Mouse (Mus musculus) granulocyte monocyte progenitor cell, adult 5-6 weeks (primary cell): ENCODE results near the gene Vamp5. TPM values are rescaled to one million over a fixed set of nuclear protein-coding genes. Genes with fewer than 3 reads are reported as not detected.
A peak's percentile ranks its signal among the peaks of the same experiment; 100 is the strongest.

Source experiments
- ATAC-seq: replicated peaks from 2 replicates; pipeline ENCODE4 v1.8.0; 2016; ENCODE audit warnings: mild to moderate bottlenecking, moderate TSS enrichment, inconsistent platforms; ENCODE audit not compliant: poor library complexity, severe bottlenecking
- total RNA-seq, 2 experiments: library from RNA; stranded (forward) in 1 of 2; stranded (reverse) in 1 of 2; fragments of 200-712, 200-1000 nt in 1 of 2; fragments of >200 nt in 1 of 2; fragmentation: Nextera tagmentation in 1 of 2; gene quantifications; 2 replicates each; pipeline ENCODE4 v1.2.3; 2014 to 2017

Vamp5 gene
- total RNA-seq, 2 experiments from 2014 or later = 8.6 to 12.4 TPM

DNA sequence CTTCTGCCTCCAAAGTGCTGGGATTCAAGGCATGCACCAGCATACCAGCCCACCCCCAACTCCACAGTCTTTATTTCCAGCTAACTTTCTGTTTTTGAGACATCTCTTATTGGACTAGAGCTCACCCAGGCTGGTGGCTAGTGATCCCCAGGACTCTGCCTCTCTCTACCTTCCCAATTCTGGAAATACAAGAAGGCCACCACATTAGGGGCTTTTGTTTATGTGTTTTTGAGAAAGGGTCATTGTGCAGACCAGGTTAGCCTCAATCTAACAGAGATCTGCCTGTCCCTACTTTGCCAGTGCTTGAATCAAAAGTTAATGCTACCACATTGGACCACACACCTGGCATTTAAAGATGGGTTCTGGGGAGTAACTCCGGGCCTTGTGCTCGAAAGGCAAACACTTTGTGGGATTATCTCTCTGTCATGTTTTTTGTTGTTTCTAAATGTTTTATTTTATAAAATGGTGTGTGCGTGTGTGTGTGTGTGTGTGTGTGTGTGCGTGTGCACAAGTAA is 12.8 kb downstream of the Vamp5 start:
- ATAC-seq = no peak

GRCm38 (mm10) chr6:72366844-72367443 is 13.3 kb downstream of the Vamp5 start, which contains the start of gene Rnf181:
TSS of gene Rnf181 (minus strand) at chr6:72366956.
- ATAC-seq = no peak

GRCm38 (mm10) chr6:72366304-72366703 is 14.0 kb downstream of the Vamp5 start:
- ATAC-seq = no peak

GRCm38 (mm10) chr6:72364985-72365384 is 15.3 kb downstream of the Vamp5 start:
- no peak for ATAC-seq

GRCm38 (mm10) chr6:72364009-72364408 is 16.3 kb downstream of the Vamp5 start:
- ATAC-seq = no peak

DNA sequence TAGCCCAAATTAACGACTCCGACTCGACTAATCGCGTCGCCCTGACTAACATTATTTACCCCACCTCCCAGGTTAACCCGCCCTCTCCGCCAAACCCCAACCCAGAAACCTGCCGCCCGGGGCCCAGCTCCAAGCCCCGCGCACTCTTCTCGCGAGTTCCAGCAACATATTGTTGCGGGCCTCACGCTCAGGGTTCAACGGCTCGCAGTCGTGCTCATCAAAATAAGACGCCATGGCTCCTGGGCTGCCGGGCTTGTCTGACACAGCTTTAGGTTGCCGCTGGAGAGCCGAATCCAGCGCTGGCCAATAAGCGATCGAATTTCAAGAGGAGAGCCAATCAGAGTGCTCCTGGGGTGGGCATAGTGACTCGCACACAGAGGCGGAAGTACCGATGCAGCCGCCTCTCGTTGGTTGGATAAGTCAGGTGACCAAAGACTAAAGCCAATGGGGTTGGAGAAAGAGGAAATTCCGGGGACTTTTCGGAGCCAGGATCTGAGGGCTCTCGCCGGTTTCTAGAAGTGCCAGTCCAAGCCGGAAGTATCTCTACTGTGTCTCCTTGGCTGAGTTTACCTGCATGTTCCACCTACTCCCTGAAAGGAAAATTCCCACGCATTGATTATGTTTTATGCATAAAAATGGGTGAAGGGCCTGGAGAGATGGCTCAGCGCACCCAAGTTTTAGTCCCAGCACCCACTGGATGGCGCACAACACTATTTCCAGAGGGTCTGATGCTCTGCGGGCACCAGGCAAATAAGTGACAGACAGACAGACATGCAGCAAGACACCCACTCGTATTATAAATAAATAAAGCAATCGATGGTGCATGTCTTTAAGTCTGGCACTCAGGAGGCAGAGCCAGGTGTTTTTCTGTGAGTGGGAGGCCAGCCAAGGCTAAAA is 17.9 kb downstream of the Vamp5 start:
- ATAC-seq = peak; percentile 96

- ATAC-seq = no peak
These were observed 19.1 kb downstream of the Vamp5 start for GRCm38 (mm10) chr6:72361121-72361551.

GRCm38 (mm10) chr6:72360599-72360935 is 19.7 kb downstream of the Vamp5 start:
- no peak for ATAC-seq

DNA sequence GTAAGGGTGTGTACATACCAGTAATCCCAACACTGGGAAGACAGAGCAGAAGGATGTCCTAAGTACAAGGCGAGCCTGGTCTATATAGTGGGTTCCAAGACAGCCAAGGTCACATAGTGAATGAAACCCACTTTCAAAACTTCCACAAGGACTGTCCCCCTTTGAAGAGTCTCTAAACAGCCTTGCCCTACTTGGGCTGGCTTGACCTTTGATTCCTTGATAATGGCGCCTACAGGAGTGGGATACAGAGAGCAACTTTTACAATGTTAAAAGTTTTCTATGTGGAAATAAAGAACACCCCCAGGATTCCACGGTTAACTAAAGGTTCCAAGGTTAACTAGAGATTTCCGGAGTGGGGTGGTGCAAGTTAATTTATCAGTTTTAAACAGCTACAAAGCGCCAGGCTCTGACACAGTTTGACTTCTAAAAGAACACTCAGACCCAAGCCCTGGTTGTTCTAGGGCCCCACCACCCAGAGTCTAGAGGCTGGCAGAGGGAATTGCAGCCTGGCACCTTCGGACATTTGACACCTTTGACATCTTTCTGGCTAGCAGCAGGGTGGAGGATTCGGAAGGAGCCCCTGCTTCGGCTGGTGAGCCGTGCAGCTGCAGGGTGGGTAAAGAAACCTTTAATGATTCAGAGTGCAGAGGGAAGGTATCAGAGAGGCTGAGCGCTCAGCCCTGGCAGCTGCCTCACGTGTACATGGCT is 20.2 kb downstream of the Vamp5 start:
- no peak for ATAC-seq

- no peak for ATAC-seq
These were observed 20.9 kb downstream of the Vamp5 start for GRCm38 (mm10) chr6:72359343-72359742.

DNA sequence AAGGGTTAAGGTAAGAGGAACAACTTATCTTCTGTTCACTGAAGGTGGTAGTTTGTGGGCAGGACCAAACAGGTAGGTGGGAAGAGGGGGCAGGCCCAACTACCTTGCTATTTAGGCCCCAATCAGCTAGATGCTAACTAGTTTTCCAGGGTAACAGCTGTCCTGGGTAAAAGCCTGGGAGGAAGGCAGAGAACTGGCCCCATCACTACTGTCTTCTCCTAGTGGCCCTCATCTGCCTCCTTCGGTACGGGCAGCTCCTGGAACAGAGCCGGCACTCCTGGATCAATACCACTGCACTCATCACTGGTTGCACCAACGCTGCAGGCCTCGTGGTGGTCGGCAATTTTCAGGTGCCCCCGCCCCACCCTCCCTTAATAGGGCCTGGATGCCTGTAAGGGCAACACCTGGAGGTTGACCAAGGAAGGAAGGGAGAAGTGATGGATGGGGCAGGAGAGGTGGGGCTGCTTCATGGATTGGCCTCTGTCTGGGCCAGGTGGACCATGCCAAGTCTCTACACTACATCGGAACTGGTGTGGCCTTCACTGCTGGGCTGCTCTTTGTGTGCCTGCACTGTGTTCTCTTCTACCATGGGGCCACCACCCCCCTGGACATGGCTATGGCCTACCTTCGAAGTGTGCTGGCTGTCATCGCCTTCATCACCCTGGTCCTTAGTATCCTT is 22.0 kb downstream of the Vamp5 start:
- no peak for ATAC-seq

- ATAC-seq = no peak
These were observed 22.8 kb downstream of the Vamp5 start for GRCm38 (mm10) chr6:72357164-72358079.

- no peak for ATAC-seq
These were observed 24.2 kb downstream of the Vamp5 start for GRCm38 (mm10) chr6:72356001-72356532.

DNA sequence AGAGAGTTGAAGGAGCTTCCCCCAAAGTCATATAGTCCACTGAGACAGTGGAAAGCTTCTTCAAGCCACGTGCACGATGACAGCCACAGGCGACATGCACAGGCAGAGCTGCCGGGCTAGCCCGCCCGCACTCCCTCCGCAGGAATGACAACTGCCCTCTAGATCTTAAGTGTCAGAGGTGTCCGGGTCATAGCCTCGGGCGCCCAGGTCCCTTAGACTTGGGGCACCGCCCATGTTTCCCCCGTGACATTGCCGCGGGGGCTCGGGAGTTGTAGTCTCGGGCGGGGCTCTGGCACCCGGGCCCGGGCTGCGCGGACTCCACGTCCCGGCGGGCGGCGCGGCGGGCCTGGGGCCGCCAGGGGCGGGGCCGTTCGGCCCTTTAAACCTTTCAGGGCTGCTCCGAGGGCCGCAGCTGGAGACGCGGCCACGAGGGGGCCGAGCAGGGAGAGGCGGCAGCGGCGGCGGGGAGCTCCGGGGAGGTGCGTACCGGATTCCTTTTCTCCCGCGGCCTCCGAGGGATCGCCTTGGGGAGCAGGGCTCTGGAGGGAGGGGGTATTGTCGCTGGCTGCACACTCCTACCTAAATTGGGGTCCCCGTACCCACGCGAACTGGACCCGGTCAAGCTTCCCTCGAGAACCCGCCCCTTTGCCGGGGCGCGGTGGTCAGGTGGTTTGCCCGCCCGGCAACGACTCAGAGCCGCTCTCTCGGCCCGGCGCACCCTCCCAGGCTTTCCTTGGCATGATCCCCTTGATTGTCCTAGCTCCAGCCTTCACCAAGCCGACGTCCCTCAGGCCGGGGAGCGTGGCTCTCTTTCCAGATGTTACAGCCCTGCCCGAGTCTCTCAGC is 25.0 kb downstream of the Vamp5 start, which contains the start of gene Tmem150a:
Gene Tmem150a, plus strand, starts transcription at position 382 of the 846 bp plus-strand sequence.
- peak; percentile 74 for ATAC-seq

DNA sequence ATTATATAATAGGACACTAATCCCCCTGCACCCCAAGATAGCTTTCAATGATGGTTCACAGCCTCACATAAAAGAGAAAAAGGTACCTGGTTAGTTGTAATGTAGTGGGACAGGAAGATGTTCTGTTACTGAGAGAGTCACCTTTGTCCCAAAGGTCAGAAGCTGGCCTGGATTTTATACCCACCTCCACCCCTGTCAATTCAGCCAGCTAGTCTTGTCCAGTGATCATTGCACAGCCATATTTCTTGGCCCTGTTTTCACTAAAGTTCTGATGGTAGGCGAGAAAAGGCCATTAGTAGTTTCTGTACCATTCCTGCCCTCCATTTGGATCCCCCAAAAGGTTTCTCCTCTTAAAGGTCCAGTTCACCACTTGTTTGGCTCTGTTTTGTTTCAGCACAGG is 26.2 kb downstream of the Vamp5 start:
- no peak for ATAC-seq

DNA sequence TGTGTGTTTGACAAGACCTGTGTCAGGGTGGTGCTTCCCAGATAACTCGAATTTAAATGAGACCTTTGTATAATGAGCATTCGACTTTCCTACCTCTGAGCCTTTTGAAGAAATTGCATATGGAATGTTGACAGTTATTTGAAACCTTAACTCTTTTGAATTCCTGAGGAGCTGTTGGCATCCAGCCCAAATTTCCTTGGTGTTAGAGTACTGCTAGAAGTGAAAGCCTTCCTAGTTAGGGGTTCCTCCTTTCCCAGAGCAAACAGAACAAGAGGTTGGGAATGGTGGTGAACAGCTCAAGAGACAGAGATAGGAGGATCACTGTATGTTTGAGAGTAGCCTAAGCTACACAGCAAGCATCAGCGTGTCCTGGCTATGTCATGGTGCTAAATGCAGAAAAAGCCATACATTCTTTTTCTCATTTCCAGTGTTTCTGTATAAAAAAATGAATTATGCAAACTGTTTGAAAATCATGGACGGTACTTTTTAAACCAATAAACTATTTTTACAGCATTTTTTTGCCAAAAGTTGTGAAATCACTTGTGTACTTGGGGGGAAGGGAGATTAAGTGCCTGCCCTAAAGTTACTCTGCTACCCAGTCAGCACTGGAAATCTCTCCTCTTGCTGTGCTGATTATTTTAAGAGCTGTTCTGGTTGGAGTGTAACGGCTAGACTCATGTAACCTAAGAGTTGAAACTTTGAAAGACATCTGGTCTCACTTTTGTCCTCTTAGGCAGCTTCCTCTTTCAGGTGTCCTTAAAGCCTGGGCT is 27.4 kb downstream of the Vamp5 start:
- ATAC-seq = no peak

- no peak for ATAC-seq
These were observed 30.1 kb downstream of the Vamp5 start for GRCm38 (mm10) chr6:72350214-72350613.
